Comparison of ENCODE assay signal across 7 mouse cellular contexts in genomic region chr7:70288621-70289020, GRCm38 (mm10).
"Had no signal": no experiment of that assay in that cellular context is flagged by ENCODE, and none has a peak within 500 bp of the region (broad histone marks: within the 10 kb centered on the region; RNA-seq: fewer than 3 reads in every experiment).

No protein-coding gene starts in this region.

- H3K4me1 ChIP-seq: liver, embryonic 13.5 days had no signal

- H3K36me3 ChIP-seq: liver, embryonic 13.5 days had no signal

- H3K9ac ChIP-seq: liver, embryonic 13.5 days had no signal

- H3K9me3 ChIP-seq: liver, embryonic 13.5 days had no signal

- DNase-seq: layer of hippocampus, postnatal 36 days; liver, embryonic 13.5 days; thymus, adult 2 months; thymus, postnatal 14 days; thymus, postnatal 4 days had no signal

- H3K4me3 ChIP-seq: left cerebral cortex, adult 2 months; liver, embryonic 13.5 days had no signal

- H3K27ac ChIP-seq: left cerebral cortex, adult 2 months; liver, embryonic 13.5 days; macrophage had no signal
